Mouse (Mus musculus) E14TG2a.4 (cell line): ENCODE measurements around the gene Abtb2.

Source experiments
- CTCF ChIP-seq: conservative IDR thresholded peaks from 2 replicates; pipeline ENCODE4 v1.5.1; 2014; ENCODE audit warnings: low read length
- NANOG ChIP-seq: IDR thresholded peaks from 2 replicates; pipeline ENCODE4 v1.6.1; 2014; ENCODE audit warnings: borderline replicate concordance, low read length, mixed read lengths
- POU5F1 ChIP-seq: IDR thresholded peaks from 2 replicates; pipeline ENCODE4 v1.6.1; 2014; ENCODE audit warnings: low read length, borderline replicate concordance

- TF ChIP-seq CTCF (no peak), POU5F1 (no peak), NANOG (no peak)
Measured at GRCm38 (mm10) chr2:103631293-103631717, 65.2 kb downstream of the Abtb2 start.
